Mouse (Mus musculus) midbrain, postnatal 0 days (tissue): ENCODE results near the gene Ndufa11. TPM values are rescaled to one million over a fixed set of nuclear protein-coding genes. Genes with fewer than 3 reads are reported as not detected.
A peak's percentile ranks its signal among the peaks of the same experiment; 100 is the strongest.

Experiments used
- ATAC-seq: fragments of 200-750 bp; cut with Nextera tagmentation; 2 replicates; pipeline ENCODE4 v1.8.0; 2017; ENCODE audit warnings: moderate number of reproducible peaks, mild to moderate bottlenecking, moderate TSS enrichment, moderate library complexity; ENCODE audit not compliant: low FRiP score
- DNase-seq: peaks from one replicate; pipeline ENCODE4 v3.0.0-alpha.2; 2015; ENCODE audit warnings: low spot score
- H3K27ac ChIP-seq: fragments of 300-500 bp; sonication (generic); 2 replicates; pipeline ENCODE4 v1.5.1; 2014; ENCODE audit warnings: low read depth, mild to moderate bottlenecking, low read length, mixed read lengths
- H3K27me3 ChIP-seq: fragments of 300-500 bp; sonication (generic); 2 replicates; pipeline ENCODE4 v1.6.1; 2014; ENCODE audit warnings: low read length, control low read depth, mixed read lengths; ENCODE audit not compliant: insufficient read depth
- H3K36me3 ChIP-seq: fragments of 300-500 bp; sonication (generic); 2 replicates; pipeline ENCODE4 v1.6.1; 2014; ENCODE audit warnings: low read length, control low read depth, mixed read lengths; ENCODE audit not compliant: insufficient read depth
- H3K4me1 ChIP-seq: fragments of 300-500 bp; sonication (generic); 2 replicates; pipeline ENCODE4 v1.6.1; 2014; ENCODE audit warnings: mild to moderate bottlenecking, control low read depth, antibody characterized with exemption, low read length, mixed read lengths; ENCODE audit not compliant: insufficient read depth
- H3K4me2 ChIP-seq: fragments of 300-500 bp; sonication (generic); 2 replicates; pipeline ENCODE4 v1.6.1; 2014; ENCODE audit warnings: low read depth, mild to moderate bottlenecking, low read length, mixed read lengths; ENCODE audit not compliant: poor library complexity, severe bottlenecking
- H3K4me3 ChIP-seq: fragments of 300-500 bp; sonication (generic); 2 replicates; pipeline ENCODE4 v1.5.1; 2014; ENCODE audit warnings: low read depth, mild to moderate bottlenecking, low read length, moderate library complexity
- H3K9ac ChIP-seq: fragments of 300-500 bp; sonication (generic); replicated peaks from 2 replicates; pipeline ENCODE4 v1.6.1; 2014; ENCODE audit warnings: mild to moderate bottlenecking, low read length, moderate library complexity, mixed read lengths; ENCODE audit not compliant: poor library complexity, severe bottlenecking
- H3K9me3 ChIP-seq: fragments of 300-500 bp; sonication (generic); 2 replicates; pipeline ENCODE4 v1.6.1; 2016; ENCODE audit warnings: low read length, control low read depth
- CTCF ChIP-seq: IDR thresholded peaks from 2 replicates; pipeline ENCODE4 v1.5.1; 2016; ENCODE audit warnings: antibody characterized with exemption, mild to moderate bottlenecking
- WGBS: fragments of 180-500 bp; shearing (Covaris S2); extraction: QIAGEN DNeasy Blood & Tissue Kit; methylation state at CpG from one replicate; pipeline ENCODE4 v1.1.7; 2014; 5-methylcytosine and 5-hydroxymethylcytosine counted together
- polyA plus RNA-seq: library from polyadenylated mRNA; unstranded; fragments of >200 nt; fragmentation: Nextera tagmentation; extraction: Ambion mirVana; gene quantifications from 2 replicates; pipeline ENCODE4 v1.2.1, GENCODE M21; 2015
- total RNA-seq: library from RNA; depleted of rRNA; stranded (reverse); fragments of >200 nt; gene quantifications from 2 replicates; pipeline ENCODE4 v1.2.3, GENCODE M21; 2014

The Ndufa11 gene
- total and polyA plus RNA-seq, 2 experiments from 2014 or later = 480 to 630 TPM

DNA sequence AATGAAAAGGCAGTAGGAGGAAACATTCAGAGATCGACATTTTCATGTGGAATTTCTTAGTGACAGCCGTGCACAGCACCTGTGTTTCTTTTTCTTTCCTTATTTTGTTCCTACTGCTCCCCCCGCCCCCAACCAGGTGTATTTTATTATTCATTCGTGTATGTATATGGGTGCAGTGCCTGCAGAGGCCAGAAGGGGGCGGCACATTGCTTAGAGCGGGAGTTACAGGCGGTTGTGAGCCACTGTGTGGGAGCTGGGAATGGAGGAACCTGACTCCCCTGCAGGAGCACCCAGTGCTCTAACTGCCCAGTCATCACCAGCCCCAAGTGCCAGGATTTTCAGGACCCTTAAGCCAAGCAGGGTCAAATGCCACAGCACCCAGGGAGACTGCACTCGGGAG lies 19.0 kb downstream of the Ndufa11 start:
- peak; percentile 36 for TF ChIP-seq CTCF
- H3K4me1 ChIP-seq = no peaks in the 10 kb centered on the region
- H3K27ac ChIP-seq = no peak overlapping the region
- ATAC-seq (no peak), DNase-seq (no peak)
- no peak overlapping the region for H3K9ac ChIP-seq
- no peak overlapping the region for H3K4me3 ChIP-seq
- H3K4me2 ChIP-seq = no peak overlapping the region
- no peaks in the 10 kb centered on the region for H3K27me3 ChIP-seq
- WGBS = 49% methylated on average over 8 of the region's 8 CpGs
- H3K9me3 ChIP-seq = no peaks in the 10 kb centered on the region
- H3K36me3 ChIP-seq = no peaks in the 10 kb centered on the region

DNA sequence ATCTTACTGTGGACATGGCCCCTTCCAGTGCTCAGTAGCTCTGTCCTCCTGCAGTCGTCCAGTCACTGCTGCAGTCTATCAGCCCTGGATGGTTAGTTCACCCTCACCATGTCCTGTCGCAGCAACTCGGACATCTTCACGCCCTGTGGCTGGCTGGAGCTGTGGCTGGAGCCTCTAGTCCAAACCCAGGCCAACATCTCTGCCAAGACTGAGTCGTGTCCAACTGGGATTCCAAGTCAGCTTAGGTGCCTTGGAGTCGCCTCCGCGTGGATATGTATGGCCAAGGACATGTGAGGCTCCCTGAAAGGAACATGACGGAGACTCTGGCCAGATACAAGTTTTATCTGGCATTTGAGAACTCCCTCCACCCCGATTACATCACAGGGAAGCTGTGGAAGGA lies 20.7 kb downstream of the Ndufa11 start:
- Histone ChIP-seq H3K4me2 (no peak overlapping the region), H3K27me3 (no peaks in the 10 kb centered on the region), H3K27ac (no peak overlapping the region), H3K9me3 (no peaks in the 10 kb centered on the region), H3K4me3 (no peak overlapping the region), H3K36me3 (no peaks in the 10 kb centered on the region), H3K4me1 (no peaks in the 10 kb centered on the region), H3K9ac (no peak overlapping the region)
- no peak for TF ChIP-seq CTCF
- WGBS = 79% methylated on average over 10 of the region's 10 CpGs
- DNase-seq (no peak), ATAC-seq (no peak)

DNA sequence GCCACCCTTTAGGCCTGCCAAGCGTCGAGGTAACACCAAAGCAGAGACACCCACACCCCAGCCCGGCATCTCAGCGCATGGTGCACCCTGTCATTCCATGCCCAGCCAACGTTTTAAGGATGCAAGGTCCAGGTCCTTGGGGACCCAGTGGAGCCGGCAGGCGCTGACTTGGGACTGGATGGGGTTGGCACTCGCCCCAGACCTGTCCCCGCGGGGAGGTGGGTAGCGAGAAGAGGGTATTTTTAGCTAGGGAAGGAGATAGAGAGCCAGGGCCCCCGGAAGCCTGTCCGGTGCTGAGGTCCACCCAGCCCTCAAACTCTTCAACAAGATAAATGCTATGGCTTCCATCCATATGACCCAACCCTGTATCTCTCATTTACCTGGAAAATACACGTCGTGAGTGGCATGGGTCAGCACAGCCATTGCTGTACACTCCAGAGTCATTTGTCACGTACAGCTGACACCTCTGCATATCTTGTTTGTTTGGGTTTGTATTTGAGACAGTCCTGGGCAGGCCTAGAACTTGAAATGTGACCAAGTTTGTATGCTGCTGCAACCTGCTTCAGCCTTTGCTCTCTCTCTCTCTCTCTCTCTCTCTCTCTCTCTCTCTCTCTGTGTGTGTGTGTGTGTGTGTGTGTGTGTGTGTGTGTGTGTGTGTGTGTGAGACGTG lies 22.7 kb downstream of the Ndufa11 start:
- no peak for ATAC-seq
- no peak overlapping the region for H3K4me3 ChIP-seq
- TF ChIP-seq CTCF = no peak
- WGBS = 83% methylated on average over 17 of the region's 17 CpGs
- no peaks in the 10 kb centered on the region for H3K27me3 ChIP-seq
- no peak overlapping the region for H3K4me2 ChIP-seq
- no peak for DNase-seq
- H3K4me1 ChIP-seq = no peaks in the 10 kb centered on the region
- H3K27ac ChIP-seq = no peak overlapping the region
- no peaks in the 10 kb centered on the region for H3K36me3 ChIP-seq
- no peaks in the 10 kb centered on the region for H3K9me3 ChIP-seq
- no peak overlapping the region for H3K9ac ChIP-seq

DNA sequence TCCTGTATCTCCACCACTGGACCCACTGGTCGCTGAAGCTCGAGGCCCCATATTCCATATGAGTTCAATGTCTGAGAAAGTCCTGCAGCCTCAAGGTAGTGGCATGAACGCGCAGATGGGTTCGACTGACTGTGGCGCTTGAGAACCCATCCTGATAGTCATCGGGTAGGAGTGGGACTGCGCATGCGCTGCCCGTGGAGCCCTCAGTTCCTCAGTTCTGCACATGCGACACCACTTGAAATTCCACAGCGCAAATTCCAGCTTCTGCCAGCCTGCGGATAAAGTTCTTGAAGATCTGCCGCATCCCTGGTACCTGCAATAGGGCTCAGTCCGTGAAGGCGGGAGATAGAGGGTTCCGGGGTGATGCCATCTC lies 23.2 kb downstream of the Ndufa11 start:
- Histone ChIP-seq H3K9me3 (no peaks in the 10 kb centered on the region), H3K27me3 (no peaks in the 10 kb centered on the region), H3K4me3 (no peak overlapping the region), H3K27ac (no peak overlapping the region), H3K4me2 (no peak overlapping the region), H3K4me1 (no peaks in the 10 kb centered on the region), H3K36me3 (no peaks in the 10 kb centered on the region), H3K9ac (no peak overlapping the region)
- ATAC-seq = no peak
- no peak for TF ChIP-seq CTCF
- DNase-seq = no peak
- WGBS = 82% methylated on average over 17 of the region's 17 CpGs

DNA sequence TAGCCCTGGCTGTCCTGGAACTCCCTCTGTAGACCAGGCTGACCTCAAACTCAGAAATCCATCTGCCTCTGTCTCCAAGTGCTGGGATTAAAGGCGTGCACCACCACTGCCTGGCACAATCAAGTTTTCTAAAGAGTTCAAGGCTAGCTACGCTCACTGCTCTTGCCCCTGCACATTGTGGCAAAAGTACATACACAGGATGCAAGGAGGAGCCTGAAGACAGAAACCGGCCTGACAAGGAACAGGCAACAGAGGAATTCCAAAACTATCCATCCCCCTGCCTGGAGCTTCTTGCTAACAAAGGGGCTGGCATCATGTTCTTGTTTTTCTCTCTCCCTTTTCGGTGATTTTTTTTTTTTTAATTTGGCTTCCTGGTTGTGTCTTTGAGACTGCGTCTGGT lies 26.6 kb downstream of the Ndufa11 start:
- 65% methylated on average over 5 of the region's 5 CpGs for WGBS
- H3K27ac ChIP-seq = no peak overlapping the region

DNA sequence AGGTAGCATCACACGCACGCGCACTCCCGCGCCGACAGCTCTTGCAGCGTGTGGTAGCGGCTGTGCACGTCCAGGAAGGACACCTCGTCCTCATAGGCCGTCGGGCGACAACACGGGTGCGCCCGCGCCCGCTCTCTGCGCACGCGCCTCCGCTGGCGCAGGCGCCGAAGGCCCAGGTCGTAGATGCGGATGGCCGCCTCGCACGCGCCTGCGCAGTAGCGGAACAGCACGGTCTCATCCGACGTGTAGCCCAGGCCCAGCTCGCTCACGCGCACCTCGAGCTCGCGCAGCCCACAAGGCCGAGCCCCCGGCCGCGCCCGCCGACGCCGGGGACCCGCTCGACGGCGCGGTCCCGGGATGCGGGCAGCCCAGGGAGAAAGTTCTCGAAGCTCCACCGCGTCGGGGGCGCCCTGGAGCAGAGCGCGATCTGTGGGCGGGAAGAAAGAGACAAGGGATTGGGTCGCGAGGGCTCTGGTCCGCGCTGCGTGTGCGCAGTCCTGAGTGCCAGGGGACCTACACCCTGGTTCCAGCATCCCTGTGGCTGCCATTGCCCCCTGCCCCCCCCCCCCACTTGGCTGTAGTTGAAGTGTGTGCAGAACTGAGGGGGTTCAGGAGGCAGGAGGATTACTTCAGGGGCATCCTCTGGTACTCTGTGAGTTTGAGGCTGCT lies 34.0 kb downstream of the Ndufa11 start:
- H3K4me3 ChIP-seq = peak overlapping the region; percentile 31
- H3K9me3 ChIP-seq = no peaks in the 10 kb centered on the region
- H3K4me1 ChIP-seq = no peaks in the 10 kb centered on the region
- no peak for TF ChIP-seq CTCF
- H3K36me3 ChIP-seq = no peaks in the 10 kb centered on the region
- peak overlapping the region; percentile 37 for H3K4me2 ChIP-seq
- H3K27ac ChIP-seq = no peak overlapping the region
- DNase-seq (peak; percentile 81), ATAC-seq (peak; percentile 76)
- H3K27me3 ChIP-seq = peaks cover 38% of the 10 kb centered on the region
- WGBS = 21% methylated on average over 58 of the region's 71 CpGs
- no peak overlapping the region; the same call in 1 of the 2 replicates for H3K9ac ChIP-seq

More for the DNA sequence above, 26.6 kb downstream of the Ndufa11 start:
- TF ChIP-seq CTCF = no peak
- H3K4me2 ChIP-seq = no peak overlapping the region
- H3K9me3 ChIP-seq = no peaks in the 10 kb centered on the region
- ATAC-seq (no peak), DNase-seq (no peak)
- H3K4me1 ChIP-seq = no peaks in the 10 kb centered on the region
- H3K4me3 ChIP-seq = no peak overlapping the region
- H3K9ac ChIP-seq = no peak overlapping the region
- no peaks in the 10 kb centered on the region for H3K27me3 ChIP-seq
- H3K36me3 ChIP-seq = no peaks in the 10 kb centered on the region
